Mouse (Mus musculus) G1E (cell line): Measurements from ENCODE around the gene Etv4.

Experiments used
- CTCF ChIP-seq: IDR thresholded peaks from 2 replicates; pipeline ENCODE4 v1.5.1; 2012; ENCODE audit warnings: low read depth, low read length, inconsistent platforms, mixed read lengths
- GATA1 ChIP-seq: IDR thresholded peaks from 2 replicates; pipeline ENCODE4 v1.6.1; 2012; ENCODE audit warnings: borderline replicate concordance, low read length, inconsistent platforms, mixed read lengths
- TAL1 ChIP-seq: conservative IDR thresholded peaks from 2 replicates; pipeline ENCODE4 v1.6.1; 2012; ENCODE audit warnings: low read depth, low read length, inconsistent platforms, mixed read lengths

- no peak for TF ChIP-seq CTCF
- TF ChIP-seq GATA1: no peak
- no peak for TF ChIP-seq TAL1
Observed at GRCm38 (mm10) chr11:101772027-101772426, 13.1 kb downstream of the Etv4 start.
